Mouse (Mus musculus) testis, adult 2 months (tissue): Measurements from ENCODE around the gene Ovol3. TPM values are rescaled to one million over a fixed set of nuclear protein-coding genes. Genes with fewer than 3 reads are reported as not detected.
"Not testable (repeated sequence)": the region's sequence is repeated elsewhere in the genome, so short reads cannot be mapped to it uniquely, and the experiment has no call there.

ENCODE experiments used
- H3K27ac ChIP-seq: fragments of 200-500 bp; 2 replicates; pipeline ENCODE4 v1.5.1; 2012; ENCODE audit warnings: low read depth, low read length; ENCODE audit not compliant: control insufficient read depth, insufficient read depth
- H3K27me3 ChIP-seq: fragments of 200-500 bp; 2 replicates; pipeline ENCODE4 v1.6.1; 2012; ENCODE audit warnings: mild to moderate bottlenecking, low read length, moderate library complexity; ENCODE audit not compliant: control insufficient read depth, insufficient read depth
- H3K36me3 ChIP-seq: fragments of 200-500 bp; 2 replicates; pipeline ENCODE4 v1.6.1; 2012; ENCODE audit warnings: mild to moderate bottlenecking, low read length; ENCODE audit not compliant: control insufficient read depth, insufficient read depth
- H3K4me1 ChIP-seq: fragments of 200-500 bp; 2 replicates; pipeline ENCODE4 v1.6.1; 2012; ENCODE audit warnings: low read length; ENCODE audit not compliant: control insufficient read depth, insufficient read depth
- H3K4me3 ChIP-seq: fragments of 200-500 bp; 2 replicates; pipeline ENCODE4 v1.5.1; 2012; ENCODE audit warnings: low read depth, mild to moderate bottlenecking, low read length, moderate library complexity, mixed read lengths; ENCODE audit not compliant: control insufficient read depth
- CTCF ChIP-seq: fragments of 200-500 bp; IDR thresholded peaks from 2 replicates; pipeline ENCODE4 v1.5.1; 2012; ENCODE audit warnings: low read depth, mild to moderate bottlenecking, inconsistent platforms, low read length, moderate library complexity; ENCODE audit not compliant: control insufficient read depth, insufficient read depth, insufficient replicate concordance
- POLR2A ChIP-seq: fragments of 200-500 bp; IDR thresholded peaks from 2 replicates; pipeline ENCODE4 v1.6.1; 2012; ENCODE audit warnings: low read depth, mild to moderate bottlenecking, inconsistent platforms, low read length, moderate library complexity; ENCODE audit not compliant: control insufficient read depth
- polyA plus RNA-seq: library from polyadenylated mRNA; depleted of rRNA; stranded (reverse); fragments of >200 nt; gene quantifications from 2 replicates; pipeline ENCODE4 v1.2.3, GENCODE M21; 2012

The Ovol3 gene
- polyA plus RNA-seq, 1 experiment = 0.63 TPM

GRCm38 (mm10) chr7:30211025-30211424 is 24.5 kb downstream of the Ovol3 start:
- H3K27ac ChIP-seq = peak overlapping the region; percentile 32; the same call in 1 of the 2 replicates
- H3K36me3 ChIP-seq = no peaks in the 10 kb centered on the region
- TF ChIP-seq POLR2A (no peak), CTCF (no peak)
- H3K27me3 ChIP-seq = no peaks in the 10 kb centered on the region
- H3K4me1 ChIP-seq = no peaks in the 10 kb centered on the region
- H3K4me3 ChIP-seq = no peak overlapping the region

DNA sequence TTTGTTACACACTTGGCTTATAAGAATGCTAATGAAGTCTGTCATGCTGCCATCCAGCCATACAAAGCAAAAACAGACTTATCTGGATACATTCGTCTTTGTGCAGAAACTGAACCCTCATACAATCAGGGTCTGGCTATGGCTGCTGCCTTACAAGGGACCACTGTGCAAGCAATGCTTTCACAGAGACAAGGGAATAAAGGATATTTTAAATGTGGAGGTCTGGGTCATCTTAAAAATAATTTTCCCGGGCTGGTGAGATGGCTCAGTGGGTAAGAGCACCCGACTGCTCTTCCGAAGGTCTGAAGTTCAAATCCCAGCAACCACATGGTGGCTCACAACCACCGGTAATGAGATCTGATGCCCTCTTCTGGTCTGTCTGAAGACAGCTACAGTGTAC is 29.2 kb downstream of the Ovol3 start:
- peak overlapping the region; percentile 66; the same call in 1 of the 2 replicates for H3K27ac ChIP-seq
- not testable (repeated sequence) for H3K4me3 ChIP-seq, H3K27me3 ChIP-seq, H3K36me3 ChIP-seq, H3K4me1 ChIP-seq

DNA sequence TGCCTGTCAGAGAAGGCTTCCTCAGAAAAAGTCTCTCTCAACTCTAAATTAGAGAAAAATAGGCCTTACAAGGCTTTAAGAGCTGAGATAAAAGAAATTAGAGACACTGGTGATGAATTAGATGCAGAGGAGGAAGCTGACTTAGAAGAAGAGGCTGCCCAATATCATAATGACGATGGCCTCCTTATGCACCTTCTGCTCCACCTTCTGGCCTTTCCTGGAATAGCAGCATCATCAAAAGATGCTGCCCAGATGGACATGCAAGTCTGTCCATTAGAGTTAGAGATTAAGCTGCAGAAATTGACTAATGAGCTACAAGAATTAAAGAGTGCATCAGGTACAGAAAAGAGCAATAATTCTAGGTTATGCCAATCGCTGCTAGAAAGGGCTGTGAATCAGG is 30.1 kb downstream of the Ovol3 start:
- Histone ChIP-seq H3K4me3 (no peak overlapping the region), H3K27ac (0 out of 2 replicates have a peak overlapping the region, but pooled peaks have one; percentile 66), H3K27me3 (no peaks in the 10 kb centered on the region), H3K4me1 (peaks cover 8% of the 10 kb centered on the region), H3K36me3 (no peaks in the 10 kb centered on the region)
- no peak for TF ChIP-seq POLR2A
- TF ChIP-seq CTCF = peak; percentile 24; the same call in 1 of the 2 replicates

- Histone ChIP-seq H3K27me3 (no peaks in the 10 kb centered on the region), H3K4me3 (no peak overlapping the region), H3K36me3 (no peaks in the 10 kb centered on the region), H3K4me1 (peaks cover 18% of the 10 kb centered on the region), H3K27ac (peak overlapping the region; percentile 30)
- TF ChIP-seq POLR2A (no peak), CTCF (no peak)
Measured at GRCm38 (mm10) chr7:30204380-30204779, 31.1 kb downstream of the Ovol3 start.

DNA sequence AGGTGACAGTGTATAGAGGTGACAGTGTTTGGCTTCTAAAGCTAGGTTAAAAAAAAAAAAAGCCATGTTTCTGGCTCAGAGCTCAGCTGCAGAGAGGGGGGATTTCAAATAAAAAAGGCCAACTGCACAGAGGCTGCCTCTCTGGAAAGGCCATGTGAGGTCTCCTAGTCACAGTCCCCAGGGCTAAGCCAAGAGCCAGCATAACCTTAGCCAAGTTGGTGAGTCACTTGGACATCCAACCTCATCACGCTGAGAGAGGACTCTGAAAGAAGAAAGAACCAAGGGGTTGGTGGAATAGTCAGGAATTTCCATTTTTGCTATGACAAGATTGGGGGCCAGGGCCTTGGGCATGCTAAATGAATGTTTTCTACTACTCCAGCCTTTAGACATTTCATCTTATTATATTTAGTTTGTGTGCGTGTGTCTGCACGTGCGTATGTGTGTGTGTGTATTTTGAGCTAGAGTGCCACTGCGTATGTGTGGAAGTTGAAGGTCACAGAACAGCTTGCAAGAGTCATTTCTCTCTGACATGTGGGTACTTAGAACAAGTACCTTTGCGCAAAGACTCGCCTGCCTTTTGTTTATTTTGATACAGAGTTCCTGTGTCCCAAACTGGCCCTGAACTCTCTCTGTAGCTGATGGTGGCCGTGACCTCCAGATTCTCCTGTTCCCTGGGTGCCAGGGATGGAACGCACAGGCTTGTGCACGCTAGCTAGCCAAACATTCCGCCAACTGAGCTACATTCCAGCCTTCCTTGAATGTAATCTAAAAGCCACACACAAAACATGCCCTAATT is 32.4 kb downstream of the Ovol3 start:
- peak overlapping the region; percentile 73 for H3K27ac ChIP-seq
- H3K27me3 ChIP-seq = no peaks in the 10 kb centered on the region
- TF ChIP-seq CTCF (no peak), POLR2A (no peak)
- no peaks in the 10 kb centered on the region for H3K36me3 ChIP-seq
- H3K4me3 ChIP-seq = no peak overlapping the region
- peaks cover 23% of the 10 kb centered on the region for H3K4me1 ChIP-seq

GRCm38 (mm10) chr7:30200661-30201060 is 34.9 kb downstream of the Ovol3 start:
- not testable (repeated sequence) for H3K27ac ChIP-seq, H3K36me3 ChIP-seq, H3K4me3 ChIP-seq, H3K27me3 ChIP-seq
- H3K4me1 ChIP-seq = peaks cover 29% of the 10 kb centered on the region

DNA sequence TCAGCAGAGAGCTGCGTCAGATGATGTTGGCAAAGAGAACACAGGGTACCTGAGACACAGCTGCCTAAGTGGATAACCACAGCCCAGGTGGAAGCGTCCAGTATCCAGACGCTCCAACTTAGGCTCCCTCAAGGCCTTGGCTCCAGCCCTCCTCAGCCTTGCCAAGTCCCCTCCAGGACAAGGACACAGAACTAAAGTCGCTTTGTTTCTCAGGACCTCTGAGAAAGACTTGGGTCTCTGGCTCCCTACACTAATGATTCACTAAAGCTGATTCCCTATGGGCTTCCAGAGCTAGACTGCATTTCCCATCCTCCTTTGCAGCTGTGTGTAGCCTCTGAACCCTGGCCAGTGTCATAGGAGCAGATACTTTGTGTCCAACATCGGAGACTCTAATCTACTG is 35.3 kb downstream of the Ovol3 start:
- Histone ChIP-seq H3K4me3 (no peak overlapping the region), H3K4me1 (peaks cover 29% of the 10 kb centered on the region), H3K27me3 (no peaks in the 10 kb centered on the region), H3K27ac (peak overlapping the region; percentile 0), H3K36me3 (no peaks in the 10 kb centered on the region)
- TF ChIP-seq CTCF = no peak
- no peak for TF ChIP-seq POLR2A

DNA sequence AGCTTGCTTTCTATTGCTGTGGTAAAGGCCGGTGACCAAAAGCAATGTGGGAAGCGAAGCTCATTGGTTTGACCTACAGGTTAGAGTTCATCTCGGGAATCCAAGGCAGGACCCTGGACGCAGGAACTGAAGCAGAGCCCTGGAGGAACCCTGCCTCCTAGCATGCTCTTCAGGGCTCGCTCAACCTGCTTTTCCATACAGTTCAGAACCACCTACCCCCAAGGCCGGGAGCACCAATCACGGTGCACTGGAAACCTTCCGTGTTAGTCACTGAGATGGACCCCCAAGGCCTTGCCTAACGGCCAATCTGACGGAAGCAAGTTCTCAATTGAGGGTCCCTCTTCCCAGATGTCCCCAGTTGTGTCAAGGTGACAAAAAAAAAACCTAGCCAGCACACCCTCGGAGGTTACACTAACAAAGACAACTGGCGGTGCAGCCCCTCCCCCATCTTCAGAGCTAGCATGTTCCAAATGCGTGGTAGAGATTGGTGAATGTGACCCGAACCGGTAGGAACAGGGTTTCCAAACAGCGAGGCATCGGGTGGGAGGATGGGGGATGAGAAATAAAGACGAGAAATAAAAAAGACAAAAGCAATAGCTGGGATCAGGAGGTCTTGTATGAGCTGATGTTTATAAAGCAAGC is 35.9 kb downstream of the Ovol3 start:
- no peaks in the 10 kb centered on the region for H3K27me3 ChIP-seq
- peak overlapping the region; percentile 0 for H3K27ac ChIP-seq
- no peak overlapping the region; the same call in 1 of the 2 replicates for H3K4me3 ChIP-seq
- peaks cover 32% of the 10 kb centered on the region for H3K4me1 ChIP-seq
- TF ChIP-seq CTCF (no peak), POLR2A (no peak)
- H3K36me3 ChIP-seq = no peaks in the 10 kb centered on the region
